Mouse (Mus musculus) heart, embryonic 16.5 days (tissue): ENCODE data around the gene Gfm2. TPM values are rescaled to one million over a fixed set of nuclear protein-coding genes. Genes with fewer than 3 reads are reported as not detected.

Source experiments
- ATAC-seq: fragments of 200-750 bp; cut with Nextera tagmentation; replicated peaks from 2 replicates; pipeline ENCODE4 v1.8.0; 2017; ENCODE audit warnings: moderate number of reproducible peaks; ENCODE audit not compliant: insufficient read depth, low FRiP score; ENCODE audit errors: extremely low read depth
- H3K27ac ChIP-seq: fragments of 300-500 bp; sonication (generic); 2 replicates; pipeline ENCODE4 v1.5.1; 2014; ENCODE audit warnings: mild to moderate bottlenecking, low read length, control low read depth, moderate library complexity
- H3K27me3 ChIP-seq: fragments of 300-500 bp; sonication (generic); 2 replicates; pipeline ENCODE4 v1.6.1; 2014; ENCODE audit warnings: low read length, mixed read lengths; ENCODE audit not compliant: control insufficient read depth, insufficient read depth
- H3K36me3 ChIP-seq: fragments of 300-500 bp; sonication (generic); 2 replicates; pipeline ENCODE4 v1.6.1; 2014; ENCODE audit not compliant: control insufficient read depth, insufficient read depth
- H3K4me1 ChIP-seq: fragments of 300-500 bp; sonication (generic); 2 replicates; pipeline ENCODE4 v1.6.1; 2014; ENCODE audit warnings: low read length, mixed read lengths; ENCODE audit not compliant: control insufficient read depth, insufficient read depth
- H3K4me2 ChIP-seq: fragments of 300-500 bp; sonication (generic); 2 replicates; pipeline ENCODE4 v1.6.1; 2014; ENCODE audit warnings: low read depth, mild to moderate bottlenecking, control low read depth, low read length
- H3K4me3 ChIP-seq: fragments of 300-500 bp; sonication (generic); 2 replicates; pipeline ENCODE4 v1.5.1; 2014; ENCODE audit warnings: mild to moderate bottlenecking, control low read depth, low read length
- H3K9ac ChIP-seq: fragments of 300-500 bp; sonication (generic); 2 replicates; pipeline ENCODE4 v1.6.1; 2014; ENCODE audit warnings: low read length, control low read depth
- H3K9me3 ChIP-seq: fragments of 300-500 bp; sonication (generic); replicated peaks from 2 replicates; pipeline ENCODE4 v1.6.1; 2016; ENCODE audit warnings: low read length; ENCODE audit not compliant: control insufficient read depth
- WGBS: fragments of 180-500 bp; shearing (Covaris S2); extraction: QIAGEN DNeasy Blood & Tissue Kit; methylation state at CpG from one replicate; pipeline ENCODE4 v1.1.7; 2014; 5-methylcytosine and 5-hydroxymethylcytosine counted together
- polyA plus RNA-seq: library from polyadenylated mRNA; unstranded; fragments of >200 nt; fragmentation: Nextera tagmentation; extraction: Ambion mirVana; gene quantifications from 2 replicates; pipeline ENCODE4 v1.2.1, GENCODE M21; 2015

Gene Gfm2
- polyA plus RNA-seq, 1 experiment from 2014 or later, result 33.9 TPM

DNA sequence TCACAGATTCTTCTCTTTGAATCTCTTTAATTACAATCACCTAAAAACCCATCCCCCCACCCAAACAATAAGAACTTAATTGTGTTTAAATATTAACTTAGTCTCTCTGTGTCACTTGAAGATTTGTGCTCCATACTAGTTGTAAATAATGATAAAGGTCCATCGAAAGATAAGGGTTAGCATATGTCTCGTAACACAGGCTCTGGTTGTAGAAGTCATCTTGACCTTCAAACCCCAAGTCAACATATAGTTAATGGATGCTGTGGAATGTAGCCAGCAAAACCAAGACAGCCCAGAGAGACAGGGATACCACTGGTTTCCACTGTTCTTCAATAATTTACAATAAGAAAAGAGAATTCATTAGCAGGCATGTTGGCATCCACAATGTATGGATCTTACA, 46.4 kb downstream of the Gfm2 start:
- H3K36me3 ChIP-seq, result peaks cover 8% of the 10 kb centered on the region
- no peaks in the 10 kb centered on the region for H3K27me3 ChIP-seq
- H3K27ac ChIP-seq, result no peak overlapping the region; the same call in 1 of the 2 replicates
- WGBS, result 79% methylated on average over 2 of the region's 2 CpGs
- peaks cover 13% of the 10 kb centered on the region for H3K4me1 ChIP-seq
- no peak overlapping the region for H3K4me3 ChIP-seq
- no peak for ATAC-seq
- H3K9ac ChIP-seq, result no peak overlapping the region
- no peaks in the 10 kb centered on the region for H3K9me3 ChIP-seq
- H3K4me2 ChIP-seq, result no peak overlapping the region

GRCm38 (mm10) chr13:97184656-97185055, 46.9 kb downstream of the Gfm2 start:
- peaks cover 4% of the 10 kb centered on the region for H3K36me3 ChIP-seq
- no peak overlapping the region for H3K9ac ChIP-seq
- peak; percentile 28; the same call in 1 of the 2 replicates for ATAC-seq
- peaks cover 13% of the 10 kb centered on the region for H3K4me1 ChIP-seq
- no peak overlapping the region for H3K4me3 ChIP-seq
- no peak overlapping the region for H3K4me2 ChIP-seq
- peak overlapping the region; percentile 67 for H3K27ac ChIP-seq
- H3K27me3 ChIP-seq, result no peaks in the 10 kb centered on the region
- no peaks in the 10 kb centered on the region for H3K9me3 ChIP-seq
- WGBS, result 32% methylated on average over 5 of the region's 5 CpGs

DNA sequence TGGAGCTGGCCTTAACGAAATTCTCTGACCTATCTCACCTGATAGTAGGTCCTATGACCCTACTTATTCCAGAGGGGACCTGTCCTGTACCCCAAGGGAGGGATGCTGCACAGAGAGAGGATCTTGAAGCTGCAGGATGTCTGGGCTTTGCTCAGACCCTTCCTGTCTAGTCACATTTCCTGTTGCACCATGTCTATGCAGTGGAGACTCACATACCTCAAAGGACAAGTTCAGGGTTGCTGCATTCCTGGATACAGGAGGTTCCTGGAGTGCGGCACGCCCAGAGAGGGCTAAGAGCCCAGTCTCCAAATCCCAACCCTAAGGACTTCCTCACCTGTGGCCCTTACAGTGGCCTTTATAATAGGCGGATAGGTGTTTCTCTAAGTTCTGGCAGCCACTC, 48.6 kb downstream of the Gfm2 start:
- Histone ChIP-seq H3K9ac (no peak overlapping the region), H3K36me3 (no peaks in the 10 kb centered on the region), H3K4me3 (no peak overlapping the region), H3K4me1 (peaks cover 13% of the 10 kb centered on the region), H3K4me2 (no peak overlapping the region), H3K27me3 (no peaks in the 10 kb centered on the region), H3K9me3 (no peaks in the 10 kb centered on the region), H3K27ac (no peak overlapping the region)
- 74% methylated on average over 4 of the region's 4 CpGs for WGBS
- ATAC-seq, result no peak

- H3K4me2 ChIP-seq, result no peak overlapping the region
- peaks cover 13% of the 10 kb centered on the region for H3K4me1 ChIP-seq
- no peaks in the 10 kb centered on the region for H3K9me3 ChIP-seq
- H3K9ac ChIP-seq, result no peak overlapping the region
- H3K27me3 ChIP-seq, result no peaks in the 10 kb centered on the region
- H3K36me3 ChIP-seq, result no peaks in the 10 kb centered on the region
- 59% methylated on average over 5 of the region's 5 CpGs for WGBS
- H3K4me3 ChIP-seq, result no peak overlapping the region
- no peak overlapping the region for H3K27ac ChIP-seq
- ATAC-seq, result no peak
Measured at GRCm38 (mm10) chr13:97187693-97188092, 50.0 kb downstream of the Gfm2 start.

DNA sequence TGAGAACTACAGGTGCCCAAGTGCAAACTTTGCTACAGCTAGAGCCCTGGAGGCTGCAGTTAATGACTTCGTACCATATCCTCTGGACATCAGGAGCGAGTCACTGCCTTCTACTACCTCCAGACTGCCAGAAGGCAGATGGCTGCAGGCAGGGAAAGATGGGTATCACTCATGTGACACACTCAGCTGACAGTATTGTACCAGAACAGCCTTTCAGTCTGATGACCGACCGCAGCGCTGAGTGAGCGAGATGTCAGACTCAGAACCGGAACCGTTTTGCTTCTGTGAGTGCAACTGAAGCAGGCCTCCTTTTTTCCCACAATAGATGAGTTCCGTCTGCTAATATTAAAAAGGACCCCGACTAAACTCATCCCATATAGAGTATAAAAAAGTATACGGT, 54.9 kb downstream of the Gfm2 start:
- Histone ChIP-seq H3K27ac (no peak overlapping the region), H3K27me3 (no peaks in the 10 kb centered on the region), H3K9ac (no peak overlapping the region), H3K4me1 (peaks cover 5% of the 10 kb centered on the region), H3K4me2 (no peak overlapping the region), H3K9me3 (no peaks in the 10 kb centered on the region), H3K36me3 (no peaks in the 10 kb centered on the region), H3K4me3 (no peak overlapping the region)
- no peak for ATAC-seq
- WGBS, result 88% methylated on average over 11 of the region's 11 CpGs

DNA sequence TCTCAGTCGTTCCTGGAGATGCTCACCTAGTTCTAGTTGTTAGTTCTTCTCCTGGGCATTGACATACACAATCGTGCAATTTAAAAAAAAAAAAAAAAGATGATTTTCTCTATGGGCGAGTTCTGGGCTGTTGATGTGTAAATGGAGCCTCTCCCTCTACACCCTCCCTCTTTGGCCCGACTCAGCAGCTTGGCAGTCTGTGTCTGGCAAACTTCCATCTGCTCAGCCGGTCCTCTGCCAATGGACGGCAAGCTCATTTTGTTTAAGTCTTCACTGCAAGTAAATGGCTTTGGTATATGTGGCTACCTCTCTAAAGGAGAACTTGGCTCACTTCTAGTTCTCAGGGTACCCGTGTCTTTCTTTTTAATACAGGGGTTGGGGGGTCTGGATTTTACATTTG, 55.7 kb downstream of the Gfm2 start:
- Histone ChIP-seq H3K9me3 (no peaks in the 10 kb centered on the region), H3K36me3 (no peaks in the 10 kb centered on the region), H3K4me2 (no peak overlapping the region), H3K9ac (no peak overlapping the region), H3K4me3 (no peak overlapping the region), H3K27me3 (no peaks in the 10 kb centered on the region), H3K27ac (no peak overlapping the region), H3K4me1 (peaks cover 2% of the 10 kb centered on the region; the same call in 1 of the 2 replicates)
- WGBS, result 38% methylated on average over 7 of the region's 7 CpGs
- no peak for ATAC-seq

DNA sequence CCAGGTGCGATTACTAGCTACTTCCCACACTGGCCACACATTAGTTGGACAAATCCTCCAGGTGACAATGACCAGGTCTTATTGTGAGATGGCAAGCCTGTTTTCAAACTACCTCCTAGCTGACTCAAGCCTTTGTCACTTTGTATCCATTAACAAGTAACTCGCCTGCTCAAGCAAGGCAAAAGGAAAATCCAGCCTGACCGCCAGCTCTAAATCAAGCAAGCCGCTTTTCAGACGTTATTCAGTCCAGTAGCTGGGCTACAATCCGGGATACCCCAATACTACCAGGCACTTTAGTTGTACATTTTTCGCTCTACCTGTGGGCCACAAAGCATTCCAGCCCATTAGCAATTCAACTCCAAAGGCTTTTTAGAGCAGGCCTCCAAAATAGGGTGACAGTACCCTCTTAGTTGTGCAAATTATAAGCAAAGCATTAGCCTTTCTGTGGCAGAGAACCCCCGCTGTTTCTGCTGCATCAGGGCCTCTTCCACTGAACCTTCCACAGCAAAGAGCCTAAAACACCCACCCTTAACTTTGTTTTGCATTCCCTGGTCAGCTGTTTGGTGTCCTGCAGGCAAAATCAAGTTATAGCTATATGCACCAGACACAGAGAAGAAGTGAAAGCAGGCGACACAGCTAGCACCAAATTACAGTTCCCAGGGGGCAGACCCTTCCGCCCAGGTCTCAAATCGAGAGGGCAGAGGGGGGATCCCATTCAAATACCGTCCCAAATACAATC, 58.6 kb downstream of the Gfm2 start:
- 81% methylated on average over 12 of the region's 12 CpGs for WGBS
- no peak overlapping the region for H3K27ac ChIP-seq
- H3K27me3 ChIP-seq, result no peaks in the 10 kb centered on the region
- no peaks in the 10 kb centered on the region for H3K9me3 ChIP-seq
- H3K4me2 ChIP-seq, result no peak overlapping the region
- H3K9ac ChIP-seq, result no peak overlapping the region
- ATAC-seq, result no peak
- H3K4me1 ChIP-seq, result peaks cover 2% of the 10 kb centered on the region; the same call in 1 of the 2 replicates
- H3K36me3 ChIP-seq, result no peaks in the 10 kb centered on the region
- H3K4me3 ChIP-seq, result no peak overlapping the region

- ATAC-seq, result no peak
- no peak overlapping the region for H3K9ac ChIP-seq
- no peaks in the 10 kb centered on the region for H3K9me3 ChIP-seq
- no peak overlapping the region for H3K4me2 ChIP-seq
- WGBS, result 82% methylated on average over 2 of the region's 2 CpGs
- H3K27ac ChIP-seq, result no peak overlapping the region
- H3K4me1 ChIP-seq, result peaks cover 2% of the 10 kb centered on the region; the same call in 1 of the 2 replicates
- no peak overlapping the region for H3K4me3 ChIP-seq
- H3K27me3 ChIP-seq, result no peaks in the 10 kb centered on the region
- H3K36me3 ChIP-seq, result no peaks in the 10 kb centered on the region
Measured at GRCm38 (mm10) chr13:97196925-97197218, 59.1 kb downstream of the Gfm2 start.

DNA sequence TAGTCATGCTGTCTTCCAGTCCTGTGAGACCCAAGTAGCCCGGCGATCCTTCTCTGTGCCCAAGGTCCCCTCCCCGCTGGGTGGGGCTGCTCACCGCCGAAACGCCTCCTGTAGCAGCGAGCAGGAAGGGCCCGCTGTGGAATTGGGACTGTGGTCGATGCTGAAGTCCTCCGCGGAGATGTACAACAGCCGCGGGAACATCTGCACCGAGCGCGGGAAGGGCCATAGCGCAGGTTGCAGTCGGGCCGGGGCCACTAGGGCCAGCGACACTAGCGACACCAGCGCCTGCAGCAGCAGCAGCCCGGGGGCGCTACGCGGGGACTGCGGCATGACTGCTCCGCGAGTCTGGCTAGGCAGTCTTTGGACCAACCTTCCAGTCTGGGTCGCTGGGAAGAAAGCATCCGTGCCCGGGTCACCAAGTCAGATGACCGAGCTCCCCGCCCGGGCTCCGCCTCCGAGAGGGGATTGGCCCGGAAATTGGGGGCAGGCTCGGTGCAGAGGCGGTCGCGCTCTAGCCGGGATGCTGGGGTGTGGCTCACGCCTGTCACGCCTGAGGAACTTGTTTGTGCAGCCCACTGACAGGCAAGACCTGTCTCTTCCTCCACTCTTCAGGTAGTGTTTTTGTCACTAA, 60.3 kb downstream of the Gfm2 start, which contains the start of gene Hexb:
Gene Hexb, minus strand, starts transcription at position 426 of the 631 bp plus-strand sequence.
- H3K4me3 ChIP-seq, result peak within 1 kb of the TSS; percentile 91
- peak within 1 kb of the TSS; percentile 90 for H3K4me2 ChIP-seq
- WGBS, result under 1% methylated on average over 45 of the region's 45 CpGs
- ATAC-seq, result peak; percentile 97
- H3K4me1 ChIP-seq, result peaks cover 2% of the 10 kb centered on the region; the same call in 1 of the 2 replicates
- peak within 1 kb of the TSS; percentile 86 for H3K27ac ChIP-seq
- no peaks in the 10 kb centered on the region for H3K9me3 ChIP-seq
- no peaks in the 10 kb centered on the region for H3K27me3 ChIP-seq
- H3K36me3 ChIP-seq, result no peaks in the 10 kb centered on the region
- H3K9ac ChIP-seq, result peak within 1 kb of the TSS; percentile 87
